Mouse (Mus musculus) megakaryocyte, embryonic 14.5 days (primary cell): ENCODE data around the gene Tldc2. TPM values are rescaled to one million over a fixed set of nuclear protein-coding genes. Genes with fewer than 3 reads are reported as not detected.

Experiments used
- H3K27me3 ChIP-seq: replicated peaks from 2 replicates; pipeline ENCODE3; 2012; ENCODE audit warnings: inconsistent platforms
- H3K36me3 ChIP-seq: replicated peaks from 2 replicates; pipeline ENCODE3; 2012; ENCODE audit warnings: low read length, inconsistent platforms, mixed read lengths
- H3K4me1 ChIP-seq: 2 replicates; pipeline ENCODE4 v1.6.1; 2012; ENCODE audit warnings: inconsistent platforms
- H3K4me3 ChIP-seq: replicated peaks from 2 replicates; pipeline ENCODE3; 2012; ENCODE audit warnings: moderate library complexity, mild to moderate bottlenecking, inconsistent platforms
- H3K9me3 ChIP-seq: 2 replicates; pipeline ENCODE4 v1.6.1; 2012; ENCODE audit warnings: inconsistent platforms
- FLI1 ChIP-seq: IDR thresholded peaks from 2 replicates; pipeline ENCODE4 v1.6.1; 2012; ENCODE audit warnings: low read length, inconsistent platforms, mixed read lengths
- GATA1 ChIP-seq: IDR thresholded peaks from 3 replicates; pipeline ENCODE4 v1.6.1; 2012; ENCODE audit warnings: mixed read lengths, low read length, inconsistent platforms, borderline replicate concordance
- polyA plus RNA-seq: library from polyadenylated mRNA; stranded (reverse); fragments of >175 nt; gene quantifications from 2 replicates; pipeline ENCODE4 v1.2.3, GENCODE M21; 2012; ENCODE audit warnings: low replicate concordance; ENCODE audit not compliant: insufficient read depth

Tldc2 gene
- polyA plus RNA-seq, 1 experiment: not detected

- H3K9me3 ChIP-seq: no peaks in the 10 kb centered on the region
- TF ChIP-seq FLI1 (no peak), GATA1 (no peak)
- H3K27me3 ChIP-seq: peaks cover 42% of the 10 kb centered on the region
- H3K4me3 ChIP-seq: peak overlapping the region; percentile 47
- H3K36me3 ChIP-seq: peaks cover 19% of the 10 kb centered on the region
- H3K4me1 ChIP-seq: peaks cover 86% of the 10 kb centered on the region
Measured at GRCm38 (mm10) chr2:157076585-157076984, 10.3 kb upstream of the Tldc2 start.

DNA sequence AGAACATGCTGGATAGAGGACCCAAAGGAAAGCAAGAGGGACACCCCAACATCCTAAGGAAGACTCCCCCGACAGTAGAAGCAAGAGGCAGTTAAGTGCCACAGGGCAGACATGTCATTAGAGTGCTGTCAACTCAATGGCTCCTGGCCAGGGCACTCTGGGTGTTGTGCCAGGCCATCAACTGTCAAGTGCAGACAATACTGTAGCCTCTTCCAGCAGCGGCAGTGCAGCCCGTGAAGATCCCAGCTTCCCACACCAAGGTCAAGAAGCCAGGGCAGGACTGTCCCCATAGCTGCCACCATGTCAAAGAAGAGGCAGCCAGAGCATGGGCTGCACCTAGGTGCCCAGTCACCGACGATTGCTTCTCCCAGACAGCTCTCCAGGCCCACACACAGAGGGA, 9.7 kb upstream of the Tldc2 start:
- no peaks in the 10 kb centered on the region for H3K9me3 ChIP-seq
- peaks cover 86% of the 10 kb centered on the region for H3K4me1 ChIP-seq
- peaks cover 19% of the 10 kb centered on the region for H3K36me3 ChIP-seq
- TF ChIP-seq FLI1 (no peak), GATA1 (no peak)
- H3K4me3 ChIP-seq: peak overlapping the region; percentile 95
- peaks cover 48% of the 10 kb centered on the region for H3K27me3 ChIP-seq

GRCm38 (mm10) chr2:157077641-157078058, 9.2 kb upstream of the Tldc2 start:
- peaks cover 53% of the 10 kb centered on the region for H3K27me3 ChIP-seq
- H3K36me3 ChIP-seq: peaks cover 16% of the 10 kb centered on the region
- H3K9me3 ChIP-seq: no peaks in the 10 kb centered on the region
- H3K4me1 ChIP-seq: peaks cover 84% of the 10 kb centered on the region
- TF ChIP-seq GATA1: no peak
- no peak for TF ChIP-seq FLI1
- H3K4me3 ChIP-seq: peak overlapping the region; percentile 95

DNA sequence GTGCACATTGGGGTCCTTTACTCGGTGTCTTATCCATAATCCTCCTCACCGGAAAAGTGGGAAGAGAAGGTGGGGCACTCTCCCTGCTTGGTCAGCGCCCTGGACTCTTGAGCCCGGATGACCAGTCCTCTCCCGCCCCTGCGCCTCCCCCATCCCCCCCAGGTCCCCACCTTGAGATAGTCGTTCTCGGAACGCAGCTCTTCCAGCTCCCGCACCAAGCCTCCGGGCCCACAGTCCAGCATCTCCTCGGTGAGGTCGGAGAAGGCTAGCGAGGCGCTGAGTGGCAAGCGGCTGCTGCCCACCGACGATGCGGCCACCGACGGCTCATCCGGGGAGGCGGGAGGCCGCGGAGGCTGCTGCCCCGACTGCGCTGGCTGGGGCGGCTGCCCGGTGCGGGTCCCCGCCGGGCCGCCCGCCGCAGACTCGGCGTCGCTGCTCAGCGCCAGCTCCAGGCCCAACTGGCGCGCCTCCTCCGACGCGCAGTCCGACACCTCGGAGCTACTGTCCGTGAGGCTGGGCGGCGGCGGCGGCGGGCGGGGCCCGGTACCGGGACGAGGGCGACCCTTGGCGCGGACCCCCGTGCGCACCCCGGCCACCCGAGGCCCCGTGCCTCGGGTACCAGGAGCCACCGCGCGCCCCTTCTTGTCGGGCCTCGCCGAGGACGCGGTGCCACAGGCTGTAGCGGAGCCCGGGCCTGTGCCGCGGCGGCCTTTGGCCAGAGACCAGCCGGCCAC, 8.6 kb upstream of the Tldc2 start:
- Histone ChIP-seq H3K27me3 (peaks cover 58% of the 10 kb centered on the region), H3K4me3 (peak overlapping the region; percentile 95)
- TF ChIP-seq FLI1: no peak
- TF ChIP-seq GATA1: no peak

DNA sequence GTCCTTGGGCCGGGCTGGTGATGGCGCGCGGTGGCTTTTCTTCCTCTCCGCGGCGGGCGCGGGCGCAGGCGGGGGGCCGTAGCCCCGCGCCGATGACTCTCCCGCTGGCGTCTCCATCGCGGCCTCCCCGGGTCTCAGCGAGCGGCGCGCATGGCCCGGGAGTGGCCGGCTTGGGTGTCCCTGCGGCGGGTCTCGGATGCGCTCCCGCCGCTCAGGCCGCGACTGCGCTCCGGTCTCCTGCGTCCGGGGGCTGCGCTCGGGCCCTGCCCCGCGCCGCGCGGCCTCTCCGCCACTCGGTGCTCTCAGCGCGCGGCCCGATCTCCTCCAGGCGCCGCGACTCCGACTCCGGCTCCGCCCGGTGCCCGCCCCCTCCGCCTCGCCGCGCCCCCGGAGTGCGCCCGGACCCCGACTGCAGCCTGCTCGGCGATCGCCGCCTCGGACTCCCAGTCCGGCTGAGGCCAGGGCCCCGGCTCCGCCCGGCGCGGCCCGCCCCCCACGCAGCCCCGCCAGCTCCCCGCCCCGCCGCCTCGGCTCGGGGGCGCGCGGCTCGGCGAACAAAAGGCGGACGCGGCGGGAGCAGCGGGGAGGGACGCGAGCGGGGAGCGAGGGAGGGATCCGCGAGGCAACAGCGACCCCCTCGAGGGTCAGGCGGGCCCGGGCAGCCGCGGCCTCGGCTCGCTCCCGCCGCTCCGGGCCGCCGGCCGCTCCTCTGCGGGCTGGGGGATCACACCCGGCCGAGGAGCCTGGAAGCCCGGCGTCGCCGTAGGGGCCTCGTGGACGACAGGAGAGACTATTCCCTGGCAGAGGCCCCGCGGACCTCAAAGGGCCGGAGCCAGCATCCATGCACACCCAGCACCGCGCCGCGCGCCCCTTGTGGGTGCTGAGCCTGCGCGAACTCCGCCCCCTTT, 7.8 kb upstream of the Tldc2 start, which contains the start of gene Soga1:
Gene Soga1 (minus strand): TSS at position 462 of the 908 bp plus-strand sequence.
- TF ChIP-seq FLI1 (no peak), GATA1 (no peak)
- no peaks in the 10 kb centered on the region for H3K9me3 ChIP-seq
- peak within 1 kb of the TSS; percentile 95 for H3K4me3 ChIP-seq
- H3K27me3 ChIP-seq: peaks cover 62% of the 10 kb centered on the region
- peaks cover 5% of the 10 kb centered on the region for H3K36me3 ChIP-seq
- H3K4me1 ChIP-seq: peaks cover 70% of the 10 kb centered on the region

More for the DNA sequence above, 8.6 kb upstream of the Tldc2 start:
- Histone ChIP-seq H3K36me3 (peaks cover 12% of the 10 kb centered on the region), H3K9me3 (no peaks in the 10 kb centered on the region), H3K4me1 (peaks cover 78% of the 10 kb centered on the region)

DNA sequence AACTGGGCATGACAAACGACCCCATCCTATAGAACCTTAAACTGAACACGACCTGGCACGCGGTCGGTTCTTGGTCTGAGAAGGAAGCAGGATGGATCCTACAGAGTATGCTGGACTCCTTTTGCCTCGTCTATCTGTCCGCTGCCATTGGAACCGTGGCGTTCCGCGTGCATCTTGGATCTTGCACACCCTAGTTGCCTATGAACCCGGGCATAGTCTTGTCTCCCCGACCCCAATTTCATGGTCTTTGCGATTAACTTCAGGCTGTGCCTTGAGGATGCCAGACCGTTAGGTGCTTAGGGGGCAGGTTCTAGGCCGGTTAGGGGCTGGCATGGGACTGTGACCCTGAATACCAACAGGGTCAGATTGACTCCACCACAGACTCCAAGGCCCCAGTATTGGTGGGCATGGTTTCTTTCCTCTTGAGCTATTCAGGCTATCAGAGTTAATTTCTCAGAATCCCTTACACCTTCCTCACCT, 7.1 kb upstream of the Tldc2 start:
- Histone ChIP-seq H3K36me3 (peaks cover 5% of the 10 kb centered on the region), H3K4me3 (peak overlapping the region; percentile 95), H3K4me1 (peaks cover 63% of the 10 kb centered on the region), H3K27me3 (peaks cover 68% of the 10 kb centered on the region), H3K9me3 (no peaks in the 10 kb centered on the region)
- TF ChIP-seq FLI1: no peak
- no peak for TF ChIP-seq GATA1

DNA sequence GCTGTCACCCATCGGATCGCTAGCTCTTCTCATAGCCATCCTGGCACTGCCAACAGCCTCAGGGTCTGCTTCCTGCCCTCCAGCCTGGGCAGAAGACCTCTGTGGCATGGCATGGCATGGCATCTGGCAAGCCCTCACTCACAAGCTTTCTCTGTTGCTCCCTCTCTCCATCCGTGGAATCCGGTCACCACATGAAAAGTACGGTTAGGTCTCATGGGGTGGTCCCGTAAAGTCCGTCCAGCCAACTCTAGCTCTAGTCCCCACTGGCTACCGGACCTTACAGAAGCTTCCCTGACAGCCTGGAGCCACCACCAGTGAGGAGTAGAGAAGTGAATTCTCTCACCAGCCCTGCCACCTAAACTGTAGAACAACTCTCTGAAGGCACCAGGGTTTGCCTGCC, 5.5 kb upstream of the Tldc2 start:
- H3K27me3 ChIP-seq: peaks cover 81% of the 10 kb centered on the region
- no peak for TF ChIP-seq GATA1
- no peak for TF ChIP-seq FLI1
- no peaks in the 10 kb centered on the region for H3K9me3 ChIP-seq
- H3K4me3 ChIP-seq: no peak overlapping the region
- peaks cover 2% of the 10 kb centered on the region for H3K36me3 ChIP-seq
- H3K4me1 ChIP-seq: peaks cover 57% of the 10 kb centered on the region

GRCm38 (mm10) chr2:157081960-157082359, 4.9 kb upstream of the Tldc2 start:
- H3K36me3 ChIP-seq: no peaks in the 10 kb centered on the region
- H3K9me3 ChIP-seq: no peaks in the 10 kb centered on the region
- no peak overlapping the region for H3K4me3 ChIP-seq
- peaks cover 51% of the 10 kb centered on the region for H3K4me1 ChIP-seq
- TF ChIP-seq FLI1 (no peak), GATA1 (no peak)
- peaks cover 87% of the 10 kb centered on the region for H3K27me3 ChIP-seq

DNA sequence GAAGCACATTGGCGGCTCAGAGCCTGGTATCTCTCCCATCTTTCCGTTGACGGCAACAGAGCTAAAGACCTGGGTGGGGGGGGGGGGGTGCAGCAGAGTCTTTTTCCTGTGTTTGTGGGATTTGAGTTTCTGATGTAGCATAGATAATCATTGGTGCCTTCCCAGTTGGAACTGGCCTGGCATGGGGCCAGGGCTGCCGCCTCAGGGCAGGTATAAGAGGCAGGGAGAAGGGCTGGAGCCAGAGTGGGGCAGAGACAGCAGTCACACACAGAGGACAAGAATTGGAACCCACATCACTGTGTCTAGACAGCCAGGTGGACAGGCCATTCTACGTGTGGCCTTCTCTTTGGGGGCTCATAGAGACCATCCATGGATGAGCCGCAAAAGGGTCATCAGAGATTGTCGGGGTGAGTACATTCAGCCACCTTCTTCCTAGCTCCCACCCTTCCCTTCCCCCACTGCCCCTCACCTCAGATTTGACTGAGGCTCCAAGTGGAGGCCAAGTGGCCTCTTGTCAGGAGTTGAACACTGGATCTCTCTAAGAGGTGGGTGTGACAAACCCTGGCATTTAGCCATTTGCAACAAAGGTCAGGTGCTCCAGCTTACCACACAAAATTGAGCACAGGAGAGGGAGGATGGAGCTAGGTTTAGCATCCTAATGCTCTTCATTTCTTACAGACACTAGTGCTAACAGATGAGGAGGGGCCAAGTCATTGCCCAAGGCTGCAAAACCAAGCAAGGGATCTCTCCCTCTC, 1.8 kb upstream of the Tldc2 start:
- no peaks in the 10 kb centered on the region for H3K36me3 ChIP-seq
- peaks cover 36% of the 10 kb centered on the region for H3K4me1 ChIP-seq
- H3K4me3 ChIP-seq: no peak overlapping the region
- H3K27me3 ChIP-seq: peaks cover 86% of the 10 kb centered on the region
- H3K9me3 ChIP-seq: no peaks in the 10 kb centered on the region
- no peak for TF ChIP-seq GATA1
- TF ChIP-seq FLI1: no peak
